Mouse (Mus musculus) gastrocnemius, postnatal 14 days (tissue): ENCODE measurements at regions not wholly inside any gene's neighbourhood (a gene's known extent, or its start where the extent isn't known, plus 50 kb on each side); places are given as distances from the start of the nearest gene placed in this dataset.

Experiments
- DNase-seq: peaks from one replicate; pipeline ENCODE4 v3.0.0; 2021; ENCODE audit warnings: mixed read lengths
- intact Hi-C: fragments of 180-260 bp; cut with DNase I; formaldehyde crosslinking; loops from one replicate; pipeline ENCODE4 v1.15.1; 2025; ENCODE audit warnings: low total_unique reads

- DNase-seq: no peak
- intact Hi-C loops: no loop called here
Measured at GRCm38 (mm10) chr5:119605444-119605843, 65.0 kb upstream of the Tbx3 start.

DNA sequence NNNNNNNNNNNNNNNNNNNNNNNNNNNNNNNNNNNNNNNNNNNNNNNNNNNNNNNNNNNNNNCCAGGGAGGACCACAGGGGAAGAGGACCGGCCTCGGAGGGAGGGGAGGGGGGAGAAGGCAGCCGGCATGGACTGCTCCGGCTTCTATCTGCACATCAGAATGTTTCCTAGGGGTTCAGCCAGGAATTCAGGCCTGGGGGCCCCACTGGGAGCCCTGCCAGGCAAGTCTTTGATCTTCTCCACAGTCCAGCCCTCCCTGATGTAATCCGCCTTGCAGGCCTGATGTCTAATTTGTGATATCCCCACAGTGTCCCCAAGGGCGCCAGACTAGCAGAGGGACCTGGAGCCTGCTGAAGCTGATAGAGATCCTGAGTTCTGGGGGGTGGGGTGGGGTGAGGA lies 57.1 kb upstream of the Tbx3 start:
- intact Hi-C loops: no loop called here
- DNase-seq: no peak

DNA sequence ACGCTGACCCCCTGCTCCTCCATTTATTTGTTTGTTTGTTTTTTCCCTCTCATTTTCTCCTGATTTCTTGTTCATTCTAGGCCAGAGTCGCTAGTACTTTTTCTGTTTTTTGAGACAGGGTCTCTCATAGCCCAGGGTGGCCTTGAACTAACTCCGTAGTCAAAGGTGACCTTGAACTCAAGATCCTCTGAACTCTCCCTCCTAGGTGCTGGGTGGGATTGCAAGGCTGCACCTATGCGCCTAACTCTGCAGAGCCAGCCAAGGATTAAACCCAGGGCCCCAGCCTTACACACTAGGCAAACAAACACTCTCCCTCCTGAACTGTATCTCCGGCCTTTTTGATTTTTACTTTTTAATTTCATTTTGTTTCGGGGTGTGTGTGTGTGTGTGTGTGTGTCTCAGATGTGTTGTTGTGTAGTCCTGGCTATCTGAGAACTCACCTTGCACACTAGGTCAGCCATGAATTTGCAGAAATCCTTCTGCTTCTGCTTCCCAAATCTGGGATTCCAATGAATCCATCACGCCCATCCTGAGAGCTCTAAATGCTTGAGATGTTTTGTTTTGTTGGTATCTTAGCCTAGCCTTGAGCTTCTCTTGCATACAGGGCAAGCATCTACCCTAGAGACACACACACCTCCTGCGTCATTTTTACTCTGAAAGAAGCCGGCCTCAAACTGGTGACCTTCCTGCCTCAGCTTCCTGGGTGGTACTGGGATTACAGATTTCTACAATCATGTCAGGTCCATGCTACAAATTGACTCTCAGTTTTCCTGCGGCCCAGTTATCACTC lies 56.3 kb upstream of the Tbx3 start:
- intact Hi-C loops: no loop called here
- no peak for DNase-seq

DNA sequence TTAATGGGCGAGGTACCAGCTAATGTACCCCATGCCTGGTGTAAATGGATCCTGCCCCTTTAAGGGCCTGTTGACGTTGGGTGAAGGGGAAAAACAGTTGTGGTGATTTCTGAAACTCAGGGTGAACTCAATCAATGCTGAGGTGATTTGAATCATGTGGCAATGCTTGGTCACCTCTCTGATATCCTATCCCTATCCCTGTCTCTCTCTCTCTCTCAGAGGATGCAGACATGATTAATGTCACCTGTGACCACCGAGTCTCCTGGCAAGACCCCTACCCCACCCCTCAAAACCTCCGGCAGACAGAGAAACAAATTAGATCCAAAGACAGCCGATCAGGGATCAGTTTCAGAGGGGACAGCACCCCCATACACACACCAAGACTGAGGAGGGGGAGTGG lies 54.8 kb upstream of the Tbx3 start:
- DNase-seq: no peak
- intact Hi-C loops: no loop called here

GRCm38 (mm10) chr5:119617856-119618255 lies 52.6 kb upstream of the Tbx3 start:
- intact Hi-C loops: no loop called here
- no peak for DNase-seq

GRCm38 (mm10) chr5:119619906-119620305 lies 50.6 kb upstream of the Tbx3 start:
- intact Hi-C loops: no loop called here
- no peak for DNase-seq
